8 mouse cellular contexts compared by ENCODE assay signal in genomic region chr3:137753257-137753654, GRCm38 (mm10).
DNase-seq lines count a peak whose midpoint lies in the region; ATAC-seq and TF ChIP-seq lines count a peak whose summit lies in the region.

No protein-coding gene starts in this region.

- no peak overlapping the region; the same call in 1 of the 2 replicates for H3K27ac ChIP-seq in kidney, embryonic 15.5 days
- H3K27ac ChIP-seq in kidney, adult 2 months (ENCODE audit: insufficient read depth, low read depth, low read length) = no peak overlapping the region
- H3K27ac ChIP-seq in embryonic facial prominence, embryonic 14.5 days (replicated peaks; ENCODE audit: low read depth, low read length) = 0 out of 2 replicates have a peak overlapping the region, but pooled peaks have one; percentile 40
- H3K27ac ChIP-seq in hindbrain, postnatal 0 days = peak overlapping the region; percentile 34; the same call in 1 of the 2 replicates
- H3K27ac ChIP-seq in midbrain, embryonic 13.5 days = 0 out of 2 replicates have a peak overlapping the region, but pooled peaks have one; percentile 37

- H3K4me3 ChIP-seq in kidney, embryonic 15.5 days (replicated peaks) = peak overlapping the region; percentile 44; the same call in 1 of the 2 replicates
- no peak overlapping the region for H3K4me3 ChIP-seq in kidney, adult 2 months (ENCODE audit: insufficient read depth, low read depth, low read length)
- H3K4me3 ChIP-seq in embryonic facial prominence, embryonic 14.5 days (ENCODE audit: low read depth, low read length) = no peak overlapping the region
- peak overlapping the region; percentile 29 for H3K4me3 ChIP-seq in hindbrain, postnatal 0 days (ENCODE audit: low read length)
- no peak overlapping the region for H3K4me3 ChIP-seq in midbrain, embryonic 13.5 days (replicated peaks)

- H3K4me1 ChIP-seq in kidney, embryonic 15.5 days = peaks cover 10% of the 10 kb centered on the region
- H3K4me1 ChIP-seq in kidney, adult 2 months (ENCODE audit: control insufficient read depth, insufficient read depth, low read length) = no peaks in the 10 kb centered on the region
- peaks cover 5% of the 10 kb centered on the region; the same call in 1 of the 2 replicates for H3K4me1 ChIP-seq in embryonic facial prominence, embryonic 14.5 days (ENCODE audit: control insufficient read depth, insufficient read depth, low read length)
- H3K4me1 ChIP-seq in hindbrain, postnatal 0 days (ENCODE audit: insufficient read depth, low read length) = no peaks in the 10 kb centered on the region
- H3K4me1 ChIP-seq in midbrain, embryonic 13.5 days (replicated peaks) = peaks cover 10% of the 10 kb centered on the region

- H3K4me2 ChIP-seq in kidney, embryonic 15.5 days = peak overlapping the region; percentile 71
- H3K4me2 ChIP-seq in embryonic facial prominence, embryonic 14.5 days (ENCODE audit: low read depth, low read length) = peak overlapping the region; percentile 59
- peak overlapping the region; percentile 53 for H3K4me2 ChIP-seq in hindbrain, postnatal 0 days (ENCODE audit: low read depth, low read length)
- peak overlapping the region; percentile 50 for H3K4me2 ChIP-seq in midbrain, embryonic 13.5 days (replicated peaks)

- no peaks in the 10 kb centered on the region for H3K9me3 ChIP-seq in kidney, embryonic 15.5 days (replicated peaks)
- no peaks in the 10 kb centered on the region for H3K9me3 ChIP-seq in embryonic facial prominence, embryonic 14.5 days (ENCODE audit: control insufficient read depth, low read length)
- no peaks in the 10 kb centered on the region for H3K9me3 ChIP-seq in hindbrain, postnatal 0 days (ENCODE audit: low read length)
- no peaks in the 10 kb centered on the region for H3K9me3 ChIP-seq in midbrain, embryonic 13.5 days

- no peak for ATAC-seq in kidney, embryonic 15.5 days (replicated peaks; ENCODE audit: low FRiP score)
- no peak; the same call in 1 of the 2 replicates for ATAC-seq in embryonic facial prominence, embryonic 14.5 days (ENCODE audit: low read depth)
- peak; percentile 54; the same call in 1 of the 2 replicates for ATAC-seq in hindbrain, postnatal 0 days
- ATAC-seq in midbrain, embryonic 13.5 days = peak; percentile 51
- no peak for ATAC-seq in cerebellum, adult (ENCODE audit: insufficient number of reproducible peaks, low FRiP score, low TSS enrichment)

- H3K27me3 ChIP-seq in kidney, embryonic 15.5 days = no peaks in the 10 kb centered on the region
- no peaks in the 10 kb centered on the region for H3K27me3 ChIP-seq in kidney, adult 2 months (replicated peaks; ENCODE audit: control insufficient read depth, insufficient read depth, low read length)
- H3K27me3 ChIP-seq in embryonic facial prominence, embryonic 14.5 days (replicated peaks; ENCODE audit: control insufficient read depth, insufficient read depth, low read length) = no peaks in the 10 kb centered on the region
- H3K27me3 ChIP-seq in hindbrain, postnatal 0 days (ENCODE audit: insufficient read depth, low read length) = no peaks in the 10 kb centered on the region
- H3K27me3 ChIP-seq in midbrain, embryonic 13.5 days = no peaks in the 10 kb centered on the region

- no peak for DNase-seq in kidney, adult 2 months
- DNase-seq in embryonic facial prominence, embryonic 14.5 days (ENCODE audit: low spot score) = no peak
- DNase-seq in hindbrain, postnatal 0 days (ENCODE audit: low spot score) = no peak
- no peak for DNase-seq in urinary bladder, postnatal 4 days (ENCODE audit: low spot score in 2 of 2)
- no peak for DNase-seq in gastrocnemius, postnatal 10 days

- H3K9ac ChIP-seq in kidney, embryonic 15.5 days = no peak overlapping the region
- no peak overlapping the region for H3K9ac ChIP-seq in embryonic facial prominence, embryonic 14.5 days (ENCODE audit: low read depth, low read length)
- no peak overlapping the region for H3K9ac ChIP-seq in hindbrain, postnatal 0 days (replicated peaks; ENCODE audit: low read length)
- 0 out of 2 replicates have a peak overlapping the region, but pooled peaks have one; percentile 26 for H3K9ac ChIP-seq in midbrain, embryonic 13.5 days (replicated peaks)

- 59% methylated on average over 7 of the region's 7 CpGs for WGBS in kidney, embryonic 15.5 days
- 38% methylated on average over 7 of the region's 7 CpGs for WGBS in kidney, adult 2 months
- 64% methylated on average over 7 of the region's 7 CpGs for WGBS in embryonic facial prominence, embryonic 14.5 days
- WGBS in hindbrain, postnatal 0 days = 57% methylated on average over 7 of the region's 7 CpGs
- WGBS in midbrain, embryonic 13.5 days = 54% methylated on average over 7 of the region's 7 CpGs

- TF ChIP-seq CTCF in kidney, adult 2 months (conservative IDR thresholded peaks at IDR 0.05; ENCODE audit: insufficient read depth, insufficient read length, low read depth, low read length) = no peak
- no peak for TF ChIP-seq CTCF in hindbrain, postnatal 0 days (IDR thresholded peaks at IDR 0.05; ENCODE audit: low read depth)

- no peak for TF ChIP-seq POLR2A in kidney, adult 2 months (IDR thresholded peaks at IDR 0.05; ENCODE audit: low read depth, low read length)

- no peaks in the 10 kb centered on the region for H3K36me3 ChIP-seq in kidney, embryonic 15.5 days
- no peaks in the 10 kb centered on the region for H3K36me3 ChIP-seq in kidney, adult 2 months (ENCODE audit: control insufficient read depth, insufficient read depth, low read length)
- no peaks in the 10 kb centered on the region for H3K36me3 ChIP-seq in embryonic facial prominence, embryonic 14.5 days (ENCODE audit: control insufficient read depth, insufficient read depth, low read length)
- no peaks in the 10 kb centered on the region for H3K36me3 ChIP-seq in hindbrain, postnatal 0 days (ENCODE audit: insufficient read depth, low read length)
- no peaks in the 10 kb centered on the region for H3K36me3 ChIP-seq in midbrain, embryonic 13.5 days

Comparison
In these comparisons a context has a peak if more than half of its experiments do, and no peak if none do; other contexts are left out.
1. H3K4me3 ChIP-seq: peak in kidney, embryonic 15.5 days (single experiment) and hindbrain, postnatal 0 days (single experiment); none in kidney, adult 2 months (single experiment), embryonic facial prominence, embryonic 14.5 days (single experiment) and midbrain, embryonic 13.5 days (single experiment).
2. ATAC-seq: peak in hindbrain, postnatal 0 days (single experiment) and midbrain, embryonic 13.5 days (single experiment); none in kidney, embryonic 15.5 days (single experiment), embryonic facial prominence, embryonic 14.5 days (single experiment) and cerebellum, adult (single experiment).
3. H3K27ac ChIP-seq: peak in embryonic facial prominence, embryonic 14.5 days (single experiment), hindbrain, postnatal 0 days (single experiment) and midbrain, embryonic 13.5 days (single experiment); none in kidney, embryonic 15.5 days (single experiment) and kidney, adult 2 months (single experiment).
4. Peak in every context shown above with its lines, with median percentiles within 50 percentile points of each other: H3K4me2 ChIP-seq.